Mouse (Mus musculus) heart, embryonic 12.5 days (tissue): Measurements from ENCODE around the gene Tspyl3. TPM values are rescaled to one million over a fixed set of nuclear protein-coding genes. Genes with fewer than 3 reads are reported as not detected.
A peak's percentile ranks its signal among the peaks of the same experiment; 100 is the strongest.

Experiments
- ATAC-seq: fragments of 200-750 bp; cut with Nextera tagmentation; 2 replicates; pipeline ENCODE4 v1.8.0; 2017; ENCODE audit warnings: moderate TSS enrichment, moderate library complexity; ENCODE audit not compliant: insufficient number of reproducible peaks, low FRiP score
- H3K27ac ChIP-seq: fragments of 300-500 bp; sonication (generic); 2 replicates; pipeline ENCODE4 v1.5.1; 2016; ENCODE audit warnings: mild to moderate bottlenecking, moderate library complexity; ENCODE audit not compliant: poor library complexity, severe bottlenecking
- H3K27me3 ChIP-seq: fragments of 300-500 bp; sonication (generic); replicated peaks from 2 replicates; pipeline ENCODE4 v1.6.1; 2016; ENCODE audit warnings: mild to moderate bottlenecking, moderate library complexity
- H3K36me3 ChIP-seq: fragments of 300-500 bp; sonication (generic); 2 replicates; pipeline ENCODE4 v1.6.1; 2016; ENCODE audit warnings: mild to moderate bottlenecking, moderate library complexity
- H3K4me1 ChIP-seq: fragments of 300-500 bp; sonication (generic); replicated peaks from 2 replicates; pipeline ENCODE4 v1.6.1; 2016; ENCODE audit warnings: mild to moderate bottlenecking
- H3K4me2 ChIP-seq: fragments of 300-500 bp; sonication (generic); 2 replicates; pipeline ENCODE4 v1.6.1; 2016; ENCODE audit warnings: mild to moderate bottlenecking, moderate library complexity
- H3K4me3 ChIP-seq: fragments of 300-500 bp; sonication (generic); 2 replicates; pipeline ENCODE4 v1.5.1; 2016; ENCODE audit warnings: mild to moderate bottlenecking
- H3K9ac ChIP-seq: fragments of 300-500 bp; sonication (generic); 2 replicates; pipeline ENCODE4 v1.6.1; 2016; ENCODE audit warnings: mild to moderate bottlenecking, moderate library complexity
- H3K9me3 ChIP-seq: fragments of 300-500 bp; sonication (generic); replicated peaks from 2 replicates; pipeline ENCODE4 v1.6.1; 2016; ENCODE audit warnings: mild to moderate bottlenecking, moderate library complexity
- WGBS: fragments of 180-500 bp; shearing (Covaris S2); methylation state at CpG from one replicate; pipeline ENCODE4 v1.1.7; 2016; 5-methylcytosine and 5-hydroxymethylcytosine counted together
- polyA plus RNA-seq: library from polyadenylated mRNA; unstranded; fragments of >200 nt; fragmentation: Nextera tagmentation; extraction: Ambion mirVana; gene quantifications from 2 replicates; pipeline ENCODE4 v1.2.1, GENCODE M21; 2016

Gene Tspyl3
- polyA plus RNA-seq, 1 experiment from 2014 or later = 7.0 TPM

DNA sequence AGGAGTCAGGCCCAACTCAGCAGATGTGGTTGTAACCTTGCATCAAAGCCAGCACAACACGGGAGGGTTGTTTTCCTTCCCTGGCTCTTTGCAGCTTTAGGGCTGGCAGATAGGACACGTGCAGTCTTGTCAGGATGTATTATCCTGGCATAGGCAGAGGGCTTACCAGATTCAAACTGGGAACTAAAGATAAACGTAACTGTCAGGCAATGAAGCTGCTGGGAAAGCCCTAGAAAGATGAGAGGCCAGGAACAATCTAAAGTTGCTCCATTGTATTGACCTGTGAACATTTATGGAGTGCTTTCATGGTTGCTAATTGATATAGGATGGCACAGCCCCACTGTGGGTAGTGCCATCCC lies 333 bp upstream of the Tspyl3 start:
- H3K27me3 ChIP-seq = no peaks in the 10 kb centered on the region
- H3K9me3 ChIP-seq = no peaks in the 10 kb centered on the region
- H3K27ac ChIP-seq = no peak overlapping the region
- peak overlapping the region; percentile 75 for H3K4me3 ChIP-seq
- peaks cover 31% of the 10 kb centered on the region for H3K4me1 ChIP-seq
- no peak for ATAC-seq
- peak overlapping the region; percentile 88 for H3K9ac ChIP-seq
- H3K4me2 ChIP-seq = peak overlapping the region; percentile 97
- H3K36me3 ChIP-seq = peaks cover 32% of the 10 kb centered on the region
- 7% methylated on average over 3 of the region's 3 CpGs for WGBS

DNA sequence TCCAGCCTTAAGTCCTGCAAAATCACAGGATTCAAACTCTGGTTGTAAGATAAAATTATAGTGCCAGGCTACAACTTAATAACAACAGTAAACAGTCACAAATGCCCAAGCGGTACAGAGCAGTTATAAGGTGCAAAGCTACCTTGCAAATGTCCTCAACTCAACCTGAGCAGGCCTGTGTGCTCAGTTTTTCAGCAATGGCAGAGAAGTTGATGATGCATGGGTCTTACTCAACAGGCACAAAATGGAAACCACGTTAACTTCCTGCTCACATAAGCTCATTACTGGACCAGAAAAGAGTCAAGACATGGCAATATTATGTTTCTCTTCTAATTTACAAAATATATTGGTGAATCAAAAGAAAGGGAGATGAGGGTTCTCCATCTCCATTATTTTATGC lies 2.7 kb downstream of the Tspyl3 start:
- H3K4me1 ChIP-seq = peaks cover 21% of the 10 kb centered on the region
- 87% methylated on average over 2 of the region's 2 CpGs for WGBS
- H3K4me3 ChIP-seq = no peak overlapping the region
- H3K27me3 ChIP-seq = no peaks in the 10 kb centered on the region
- H3K27ac ChIP-seq = no peak overlapping the region
- H3K36me3 ChIP-seq = 0 out of 2 replicates have a peak, but pooled peaks cover 6% of the 10 kb centered on the region
- H3K9ac ChIP-seq = no peak overlapping the region
- ATAC-seq = no peak
- H3K9me3 ChIP-seq = no peaks in the 10 kb centered on the region
- H3K4me2 ChIP-seq = no peak overlapping the region

- ATAC-seq = no peak
These were observed 3.1 kb downstream of the Tspyl3 start for GRCm38 (mm10) chr2:153222130-153222529.

DNA sequence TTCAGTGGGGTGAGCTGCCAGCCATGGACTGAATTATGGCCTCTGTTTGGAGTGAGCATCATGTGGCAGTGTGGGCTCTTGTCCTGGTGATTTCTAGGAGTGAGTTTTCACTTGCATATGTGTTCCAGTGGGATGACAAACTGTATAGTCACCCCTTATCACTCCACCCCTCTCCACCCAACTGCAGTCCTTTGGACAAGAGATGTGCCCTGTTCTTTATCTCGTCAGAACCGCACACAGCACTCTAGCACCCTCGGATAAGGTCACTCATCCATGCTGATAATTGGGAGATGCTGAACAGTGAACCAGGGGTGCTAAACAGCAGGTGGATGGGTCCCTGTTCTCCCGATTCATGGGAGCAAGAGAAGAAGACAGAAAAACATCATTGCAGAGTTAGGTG lies 3.6 kb downstream of the Tspyl3 start:
- H3K9me3 ChIP-seq = no peaks in the 10 kb centered on the region
- no peaks in the 10 kb centered on the region for H3K36me3 ChIP-seq
- no peak overlapping the region for H3K4me2 ChIP-seq
- H3K4me1 ChIP-seq = peaks cover 21% of the 10 kb centered on the region
- no peak overlapping the region for H3K27ac ChIP-seq
- H3K4me3 ChIP-seq = no peak overlapping the region
- 38% methylated on average over 4 of the region's 4 CpGs for WGBS
- ATAC-seq = peak; percentile 73
- H3K9ac ChIP-seq = no peak overlapping the region
- no peaks in the 10 kb centered on the region for H3K27me3 ChIP-seq

More at GRCm38 (mm10) chr2:153222130-153222529, 3.1 kb downstream of the Tspyl3 start:
- Histone ChIP-seq H3K9me3 (no peaks in the 10 kb centered on the region), H3K4me2 (no peak overlapping the region), H3K9ac (no peak overlapping the region), H3K4me3 (no peak overlapping the region), H3K27ac (no peak overlapping the region), H3K36me3 (0 out of 2 replicates have a peak, but pooled peaks cover 2% of the 10 kb centered on the region), H3K4me1 (peaks cover 21% of the 10 kb centered on the region), H3K27me3 (no peaks in the 10 kb centered on the region)

DNA sequence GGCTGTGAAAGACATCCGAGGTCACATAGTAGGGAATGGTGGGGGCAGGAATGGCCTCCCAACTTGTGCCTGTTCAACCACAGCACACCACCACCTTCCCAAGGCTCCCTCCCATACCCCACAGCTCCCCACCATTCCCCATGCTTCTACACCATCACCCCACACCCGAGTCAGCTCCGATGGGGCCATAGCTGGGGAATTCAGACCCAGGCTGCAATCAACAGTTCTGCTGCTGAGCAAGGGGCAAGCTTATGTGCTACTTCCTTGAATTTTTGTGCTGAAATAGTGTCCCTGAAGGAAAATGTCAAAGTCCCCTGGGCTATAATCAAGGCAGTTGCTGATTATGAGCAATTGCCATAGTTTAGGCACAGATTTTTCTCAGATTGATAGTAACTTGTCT lies 6.7 kb downstream of the Tspyl3 start:
- ATAC-seq = no peak
- H3K4me3 ChIP-seq = no peak overlapping the region
- H3K27ac ChIP-seq = no peak overlapping the region
- no peaks in the 10 kb centered on the region for H3K27me3 ChIP-seq
- WGBS = 64% methylated on average over 3 of the region's 3 CpGs
- peaks cover 24% of the 10 kb centered on the region for H3K4me1 ChIP-seq
- H3K4me2 ChIP-seq = no peak overlapping the region
- no peak overlapping the region for H3K9ac ChIP-seq
- H3K36me3 ChIP-seq = no peaks in the 10 kb centered on the region
- no peaks in the 10 kb centered on the region for H3K9me3 ChIP-seq

DNA sequence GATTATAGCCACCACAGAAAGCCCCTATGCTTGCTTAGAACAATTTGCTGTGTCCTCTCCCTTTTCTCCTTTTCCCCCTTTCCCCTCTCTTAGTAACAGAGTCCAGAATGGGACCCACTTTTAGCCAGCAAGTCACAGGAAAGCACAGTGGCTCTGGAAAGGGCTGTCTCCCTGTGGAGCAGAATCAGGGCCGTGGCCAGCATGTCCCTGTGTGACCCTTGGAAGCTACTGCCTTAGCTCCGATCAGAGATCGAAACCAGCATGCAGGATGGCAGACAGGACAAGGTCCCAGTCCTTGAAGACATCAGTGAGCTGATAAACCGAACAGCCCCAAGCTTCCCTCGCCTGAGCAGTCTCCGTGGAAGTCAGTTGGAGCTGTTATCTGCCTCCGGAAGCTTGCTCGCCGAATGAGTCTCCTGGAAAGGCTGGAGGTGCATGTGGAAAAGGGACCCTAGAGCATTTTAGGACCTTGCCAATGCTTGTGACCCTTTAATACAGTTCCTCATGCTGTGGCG lies 7.4 kb downstream of the Tspyl3 start:
- WGBS = 42% methylated on average over 10 of the region's 10 CpGs
- H3K27me3 ChIP-seq = no peaks in the 10 kb centered on the region

GRCm38 (mm10) chr2:153215421-153215820 lies 9.8 kb downstream of the Tspyl3 start:
- WGBS = 57% methylated on average over 4 of the region's 4 CpGs
- Histone ChIP-seq H3K4me2 (no peak overlapping the region), H3K27ac (no peak overlapping the region), H3K4me3 (no peak overlapping the region), H3K9me3 (no peaks in the 10 kb centered on the region), H3K9ac (no peak overlapping the region), H3K4me1 (peaks cover 24% of the 10 kb centered on the region), H3K27me3 (no peaks in the 10 kb centered on the region), H3K36me3 (peaks cover 3% of the 10 kb centered on the region)
- ATAC-seq = no peak

More for the DNA sequence above, 7.4 kb downstream of the Tspyl3 start:
- Histone ChIP-seq H3K4me1 (peaks cover 24% of the 10 kb centered on the region), H3K9ac (no peak overlapping the region), H3K27ac (no peak overlapping the region), H3K36me3 (no peaks in the 10 kb centered on the region), H3K9me3 (no peaks in the 10 kb centered on the region), H3K4me2 (no peak overlapping the region), H3K4me3 (no peak overlapping the region)
- ATAC-seq = no peak

DNA sequence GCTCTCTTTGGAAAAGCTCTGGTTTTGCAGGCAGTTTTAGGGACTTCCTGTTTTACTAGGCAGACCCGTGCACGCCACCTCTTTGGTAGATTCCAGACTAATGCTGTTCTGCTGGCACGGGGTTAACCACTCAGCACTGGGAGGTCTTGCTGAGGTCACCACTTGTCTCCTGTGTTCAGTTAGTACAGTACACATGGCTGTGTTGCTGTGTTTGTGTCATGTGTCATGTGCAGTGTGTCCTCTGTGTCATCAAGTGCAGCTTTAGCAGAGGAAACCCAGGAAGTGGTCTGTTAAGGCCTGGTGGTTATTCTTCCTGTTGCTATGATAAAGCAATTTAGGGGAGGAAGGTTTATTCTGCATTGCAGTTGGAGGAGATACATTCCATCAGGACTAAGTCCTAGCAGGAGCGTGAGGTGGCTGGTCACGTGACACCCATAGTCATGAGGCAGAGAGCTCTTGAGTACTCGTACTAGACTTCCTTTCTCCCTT lies 10.4 kb downstream of the Tspyl3 start:
- 0 out of 2 replicates have a peak, but pooled peaks have one; percentile 30 for ATAC-seq
- Histone ChIP-seq H3K9me3 (no peaks in the 10 kb centered on the region), H3K4me3 (no peak overlapping the region), H3K36me3 (peaks cover 9% of the 10 kb centered on the region), H3K27ac (no peak overlapping the region), H3K4me1 (peaks cover 24% of the 10 kb centered on the region), H3K27me3 (no peaks in the 10 kb centered on the region), H3K4me2 (no peak overlapping the region), H3K9ac (no peak overlapping the region)
- WGBS = 34% methylated on average over 6 of the region's 6 CpGs

GRCm38 (mm10) chr2:153213351-153213750 lies 11.9 kb downstream of the Tspyl3 start:
- Histone ChIP-seq H3K4me1 (peaks cover 22% of the 10 kb centered on the region), H3K36me3 (peaks cover 23% of the 10 kb centered on the region), H3K4me2 (no peak overlapping the region), H3K27me3 (no peaks in the 10 kb centered on the region), H3K9ac (no peak overlapping the region), H3K9me3 (no peaks in the 10 kb centered on the region), H3K4me3 (no peak overlapping the region), H3K27ac (no peak overlapping the region)
- no peak for ATAC-seq
- WGBS = 91% methylated on average over 4 of the region's 4 CpGs

DNA sequence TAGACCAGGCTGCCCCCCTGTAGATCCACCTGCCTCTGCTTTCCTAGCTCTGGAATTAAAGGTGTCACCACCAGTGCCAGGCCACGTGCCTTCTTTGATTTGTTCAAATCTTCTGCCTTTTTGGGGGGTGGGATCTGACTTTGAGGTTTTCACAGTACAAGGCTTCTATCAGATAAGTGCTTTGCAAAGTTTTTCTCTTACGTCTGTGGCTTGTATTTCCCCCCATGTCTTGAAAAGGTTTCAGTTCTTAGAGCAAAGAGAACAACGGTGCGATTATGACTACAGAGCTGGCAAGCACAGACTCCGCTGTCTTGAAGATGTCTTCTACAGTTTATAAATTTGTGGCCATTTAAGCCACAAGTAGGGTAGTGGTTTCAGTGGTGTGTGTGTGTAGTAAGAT lies 13.8 kb downstream of the Tspyl3 start:
- Histone ChIP-seq H3K36me3 (peaks cover 42% of the 10 kb centered on the region), H3K27ac (no peak overlapping the region), H3K4me1 (peaks cover 16% of the 10 kb centered on the region), H3K9ac (no peak overlapping the region), H3K4me3 (no peak overlapping the region), H3K9me3 (no peaks in the 10 kb centered on the region), H3K27me3 (no peaks in the 10 kb centered on the region), H3K4me2 (no peak overlapping the region)
- 93% methylated on average over 5 of the region's 5 CpGs for WGBS
- no peak for ATAC-seq

GRCm38 (mm10) chr2:153209286-153209685 lies 16.0 kb downstream of the Tspyl3 start:
- Histone ChIP-seq H3K27ac (no peak overlapping the region), H3K4me1 (peaks cover 5% of the 10 kb centered on the region), H3K27me3 (no peaks in the 10 kb centered on the region), H3K9ac (no peak overlapping the region), H3K9me3 (no peaks in the 10 kb centered on the region), H3K4me2 (no peak overlapping the region), H3K36me3 (peaks cover 63% of the 10 kb centered on the region), H3K4me3 (no peak overlapping the region)
- no peak for ATAC-seq
- 93% methylated on average over 5 of the region's 5 CpGs for WGBS

DNA sequence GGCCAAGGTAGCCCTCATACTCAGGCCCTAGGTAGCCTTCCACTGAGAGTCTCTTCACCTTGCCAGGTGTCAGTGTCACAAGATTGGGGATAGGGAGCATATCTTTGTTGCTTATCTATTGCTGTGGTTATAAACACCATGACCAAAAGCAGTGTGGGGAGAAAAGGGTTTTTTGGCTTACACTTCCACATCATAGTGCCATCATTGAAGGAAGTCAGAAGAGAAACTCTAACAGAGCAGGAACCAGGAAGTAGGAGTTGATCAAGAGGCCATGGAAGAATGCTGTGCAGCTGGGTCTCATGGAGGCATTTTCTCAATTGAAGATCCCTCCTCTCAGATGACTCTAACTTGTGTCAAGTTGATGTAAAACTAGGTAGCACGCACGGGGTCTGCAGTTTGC lies 17.1 kb downstream of the Tspyl3 start:
- Histone ChIP-seq H3K27ac (no peak overlapping the region), H3K4me2 (no peak overlapping the region), H3K4me3 (no peak overlapping the region), H3K36me3 (peaks cover 73% of the 10 kb centered on the region), H3K4me1 (no peaks in the 10 kb centered on the region), H3K27me3 (no peaks in the 10 kb centered on the region), H3K9ac (no peak overlapping the region), H3K9me3 (no peaks in the 10 kb centered on the region)
- ATAC-seq = no peak
- WGBS = 96% methylated on average over 2 of the region's 2 CpGs
